Mouse (Mus musculus): ENCODE measurements at regions not wholly inside any gene's neighbourhood (a gene's known extent, or its start where the extent isn't known, plus 50 kb on each side); places are given as distances from the start of the nearest gene placed in this dataset.

- no peak for DNase-seq
Measured at GRCm38 (mm10) chr16:93533205-93533604, 70.7 kb downstream of the Setd4 start.

DNA sequence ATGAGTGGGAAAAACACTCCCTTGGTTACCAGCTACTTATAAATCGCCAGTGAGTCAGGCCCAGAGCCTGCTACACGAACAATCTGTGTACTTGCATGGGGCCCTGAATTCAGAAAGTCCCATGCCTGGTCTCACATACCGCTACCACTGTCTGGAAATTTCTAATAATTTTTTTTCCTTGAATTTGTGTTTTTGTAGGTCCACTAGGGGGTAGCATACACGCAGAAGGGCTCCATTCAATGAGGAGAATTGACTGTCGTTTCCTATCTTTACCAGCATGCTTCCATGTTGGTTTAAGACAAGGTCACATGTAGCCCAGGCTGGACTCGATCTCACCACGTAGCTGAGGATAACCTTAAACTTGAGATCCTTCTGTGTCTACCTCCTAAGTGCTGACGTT is 71.9 kb downstream of the Setd4 start:
- no peak for DNase-seq

DNA sequence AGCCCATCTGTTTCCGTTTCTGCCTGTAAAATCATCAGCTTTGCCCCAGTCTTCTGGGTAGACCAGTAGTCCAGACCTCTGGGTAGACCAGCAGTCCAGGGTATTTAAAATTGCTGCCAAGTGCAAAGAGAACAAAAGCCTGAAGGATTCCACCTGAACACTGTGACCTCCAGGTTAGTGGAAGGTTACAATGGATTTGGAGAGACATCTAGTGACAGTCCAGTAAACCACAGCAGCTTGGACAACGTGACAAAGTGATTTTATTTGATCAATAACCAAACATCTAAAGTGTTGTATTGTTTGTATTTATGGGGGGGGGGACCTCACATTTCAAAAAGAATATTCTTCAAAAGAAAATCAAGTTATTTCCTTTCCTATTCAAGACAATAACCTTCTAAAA is 81.4 kb downstream of the Setd4 start:
- no peak for DNase-seq

- DNase-seq = no peak
Measured at GRCm38 (mm10) chr16:93520481-93520880, 83.4 kb downstream of the Setd4 start.

GRCm38 (mm10) chr16:93518620-93519019 is 85.2 kb downstream of the Setd4 start:
- DNase-seq = no peak

- no peak for DNase-seq
Measured at GRCm38 (mm10) chr16:93516793-93517192, 87.1 kb downstream of the Setd4 start.

DNA sequence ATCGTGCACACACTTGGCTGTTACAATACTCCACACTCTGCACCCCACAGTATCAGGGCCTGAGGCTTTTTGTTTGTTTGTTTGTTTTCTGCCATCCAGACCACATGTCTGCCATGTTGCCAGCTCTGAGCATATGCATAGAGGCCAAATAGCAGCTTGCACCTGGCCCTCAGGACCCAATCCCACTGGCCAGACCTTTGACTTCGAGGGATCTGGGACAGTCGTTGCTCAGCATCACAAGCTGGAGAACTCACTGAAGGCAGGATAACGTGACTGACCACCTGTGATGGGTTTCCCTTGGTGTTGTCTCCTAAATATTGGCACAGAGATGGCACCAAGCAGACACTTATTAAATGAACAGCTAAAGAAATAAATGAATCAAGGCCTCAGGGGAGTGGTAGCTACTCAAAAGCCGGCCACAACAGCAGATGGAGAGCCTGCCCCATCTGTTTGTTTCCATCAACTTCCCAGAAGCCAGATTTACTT is 88.4 kb downstream of the Setd4 start:
- DNase-seq = no peak

DNA sequence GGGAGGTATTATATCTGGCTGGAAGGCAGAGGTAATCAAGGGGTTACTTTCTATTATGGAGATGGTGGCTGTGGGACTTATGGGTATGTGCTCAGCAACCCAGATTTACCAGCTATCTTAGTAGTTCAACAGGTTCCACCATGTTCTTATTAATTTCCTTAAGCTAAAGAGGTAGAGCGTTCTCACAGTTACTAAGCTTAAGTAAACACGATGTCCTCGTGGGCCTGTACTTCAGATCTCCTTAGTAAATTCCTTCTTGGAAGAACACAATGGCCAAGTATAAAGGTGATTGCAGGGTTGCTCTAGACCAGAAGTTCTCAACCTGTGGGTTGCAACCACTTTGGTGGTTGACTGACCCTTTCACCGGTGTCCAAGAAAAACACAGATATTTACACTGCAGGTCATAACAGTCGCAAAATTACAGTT is 90.2 kb downstream of the Setd4 start:
- no peak for DNase-seq

DNA sequence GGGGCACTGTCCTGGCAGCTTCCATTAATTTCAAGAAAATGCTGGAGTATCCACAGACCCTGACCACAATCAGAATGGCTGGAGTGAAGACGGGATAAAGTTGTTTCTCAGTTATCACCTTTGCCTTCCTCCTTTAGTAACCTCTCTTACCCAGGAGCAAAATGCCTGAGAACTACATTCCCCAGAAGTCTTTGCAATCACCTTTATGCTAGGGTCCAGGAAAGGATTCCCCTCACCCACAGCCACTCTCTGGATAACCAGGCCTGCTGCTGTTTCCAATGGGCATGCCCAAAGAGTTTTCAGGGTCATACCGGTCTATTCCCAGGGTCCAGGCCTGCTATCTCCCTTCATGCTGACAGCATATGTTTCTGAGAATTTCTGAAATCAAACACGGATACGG is 91.9 kb downstream of the Setd4 start:
- DNase-seq = no peak

- DNase-seq = no peak
Measured at GRCm38 (mm10) chr16:93511517-93511916, 92.3 kb downstream of the Setd4 start.

DNA sequence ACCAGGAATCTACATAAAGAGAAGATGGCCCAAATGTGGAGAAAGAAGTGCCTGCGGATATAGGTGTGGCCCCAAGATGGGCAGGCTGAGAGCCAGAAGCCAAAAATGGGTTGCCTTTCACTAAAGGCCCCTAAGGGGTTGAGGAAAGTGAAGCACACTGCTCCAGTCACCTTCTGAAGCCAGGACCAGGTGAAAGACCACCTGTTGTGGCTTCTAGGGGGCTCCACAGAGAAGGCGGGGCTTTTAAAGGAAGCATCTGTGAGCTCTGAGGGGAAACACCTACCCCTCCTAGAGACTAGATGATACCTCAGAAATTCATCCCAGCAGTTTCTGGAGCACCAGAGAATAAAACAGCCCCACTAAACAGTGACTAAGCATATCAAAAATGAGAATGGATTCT is 105.1 kb downstream of the Setd4 start:
- DNase-seq = no peak

- DNase-seq = no peak
Measured at GRCm38 (mm10) chr16:93493337-93494002, 110.4 kb downstream of the Setd4 start.

DNA sequence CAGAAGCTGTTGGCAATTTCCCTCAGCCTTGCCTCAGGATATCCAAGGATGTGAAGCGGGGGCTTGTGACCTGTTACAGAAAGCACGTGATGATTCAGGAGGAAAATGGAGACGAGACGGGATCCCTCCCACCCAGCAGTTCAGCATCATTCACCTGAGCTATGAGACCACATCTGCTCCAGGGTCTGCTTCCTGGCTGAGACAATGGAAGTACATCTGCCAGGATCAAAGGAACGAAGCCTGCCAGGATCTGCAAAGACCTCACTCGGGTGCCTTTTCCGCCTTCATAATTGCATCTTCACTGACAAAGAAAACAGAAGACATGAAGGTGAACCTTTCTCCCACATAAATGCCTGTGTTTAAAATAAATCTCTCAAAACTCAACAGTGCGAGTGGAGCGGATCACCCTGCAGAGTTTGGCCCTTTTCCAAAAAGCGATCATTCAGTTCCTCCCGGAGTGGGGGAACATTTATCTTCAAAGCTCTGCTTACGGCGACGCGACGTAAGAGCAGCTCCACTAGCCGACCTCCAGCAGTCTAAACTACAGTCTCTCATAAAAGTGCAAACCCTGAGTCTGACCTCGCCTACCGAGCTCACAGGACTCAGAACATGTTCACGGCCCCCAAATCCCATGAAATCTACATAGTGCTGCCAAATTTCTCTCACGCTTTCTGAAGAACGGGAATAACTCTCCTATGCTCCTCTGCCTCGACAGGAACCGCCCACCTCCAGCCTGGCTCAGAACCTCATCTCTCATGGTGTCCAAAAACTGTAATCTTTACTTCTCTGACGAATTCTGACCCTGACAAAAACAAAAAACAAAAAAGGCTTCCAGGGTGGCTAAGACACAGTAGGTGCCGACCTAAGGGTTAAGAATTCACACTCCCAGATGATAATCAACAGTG is 117.0 kb downstream of the Setd4 start:
- DNase-seq = peak; percentile 26

GRCm38 (mm10) chr16:93469957-93470356 is 133.9 kb downstream of the Setd4 start:
- DNase-seq = no peak

DNA sequence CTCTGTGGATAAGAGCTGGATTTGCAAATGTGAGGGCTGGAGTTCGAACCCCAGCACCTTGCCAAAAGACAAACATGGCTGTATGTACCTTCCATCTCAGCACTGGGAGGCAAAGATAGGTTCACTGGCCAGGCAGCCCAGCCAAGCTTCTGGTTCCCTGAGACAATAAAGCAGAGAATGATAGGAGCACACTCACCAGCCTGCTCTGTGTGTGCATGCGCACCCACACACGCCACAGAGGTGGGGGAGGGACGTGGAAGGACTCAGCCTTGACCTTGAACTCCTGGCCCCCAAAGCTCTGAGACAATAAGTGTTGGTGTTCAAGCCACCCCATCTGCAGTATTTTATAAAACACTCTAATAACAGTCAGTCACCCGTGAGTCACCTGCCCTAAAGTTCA is 138.1 kb downstream of the Setd4 start:
- DNase-seq = no peak

- DNase-seq = no peak
Measured at GRCm38 (mm10) chr16:93464898-93465297, 139.0 kb downstream of the Setd4 start.

- no peak for DNase-seq
Measured at GRCm38 (mm10) chr16:93463405-93463804, 140.5 kb downstream of the Setd4 start.

- no peak for DNase-seq
Measured at GRCm38 (mm10) chr16:93462286-93462610, 141.6 kb downstream of the Setd4 start.

DNA sequence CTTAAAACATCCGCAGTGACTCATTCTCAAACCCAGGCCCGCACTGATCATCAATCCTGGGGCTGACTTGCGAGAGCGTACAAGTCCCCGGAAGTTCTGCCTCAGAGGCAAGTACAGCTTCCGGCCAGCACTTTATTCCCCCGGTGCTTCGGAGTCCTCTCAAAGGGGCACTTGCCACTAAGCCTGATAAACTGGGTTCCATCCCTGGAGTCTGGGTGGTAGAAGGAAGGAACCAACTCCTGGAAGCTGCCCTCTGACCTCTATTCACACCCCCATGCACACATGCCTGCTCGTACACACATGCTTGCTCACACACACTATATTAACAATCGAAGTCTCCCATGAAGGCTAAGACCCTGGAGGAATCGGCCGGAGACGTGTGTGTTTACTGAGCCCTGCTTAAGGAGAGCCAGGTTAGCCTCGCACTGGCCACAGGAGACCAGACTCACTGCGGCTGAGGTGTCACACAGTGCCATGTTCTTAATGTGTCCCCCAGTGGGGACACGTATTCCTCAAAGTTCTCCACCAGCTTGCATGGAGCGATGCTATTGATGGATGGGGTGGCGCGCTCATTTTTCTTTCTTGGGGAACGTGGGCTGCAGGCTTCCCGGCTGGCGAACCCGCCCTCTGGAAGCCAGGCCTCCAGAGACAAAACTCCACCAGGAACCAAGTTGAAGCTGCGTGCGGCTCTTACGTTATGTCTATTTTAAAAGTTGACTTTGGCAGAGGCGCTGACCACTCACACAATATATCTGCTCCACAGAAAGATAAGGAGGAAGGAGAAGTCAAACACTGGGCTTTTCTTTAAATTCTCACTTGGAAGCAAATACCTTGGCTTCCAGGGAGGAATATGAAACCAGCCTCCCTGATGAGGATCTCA is 142.2 kb downstream of the Setd4 start:
- no peak for DNase-seq

DNA sequence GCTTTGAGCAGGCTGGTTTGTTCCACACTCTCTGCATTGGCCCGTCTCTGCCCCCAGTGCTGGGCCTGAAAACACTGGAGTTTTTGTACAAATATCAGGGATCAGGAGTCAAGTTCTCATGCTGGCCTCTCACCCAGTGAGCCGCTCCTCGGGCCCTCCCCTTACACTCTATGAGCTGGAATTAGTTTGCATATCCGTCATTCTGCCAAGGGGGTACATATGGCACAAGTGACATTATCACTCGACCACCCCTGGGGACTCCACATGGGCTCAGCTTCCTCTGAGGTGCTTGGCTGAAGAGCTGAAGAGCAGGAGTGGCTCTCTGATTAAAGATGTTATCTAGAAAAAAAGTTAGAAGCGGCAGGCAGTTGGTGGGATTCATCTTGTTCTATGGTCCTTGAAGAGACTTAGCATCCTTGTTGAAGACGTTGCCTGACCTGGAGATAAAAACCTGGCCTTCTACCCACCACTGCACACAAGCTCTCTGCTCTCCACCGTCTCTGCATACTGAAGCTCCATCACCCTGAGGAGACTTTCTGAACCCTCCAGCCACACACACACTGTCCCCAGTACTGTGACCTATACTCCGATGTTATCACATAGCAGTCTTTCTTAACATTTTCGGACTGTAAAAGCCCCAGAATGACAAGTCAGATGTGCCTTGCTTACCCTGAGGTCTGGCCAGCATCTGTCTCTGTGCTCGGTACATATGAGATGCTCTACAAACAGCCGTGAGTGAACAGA is 144.2 kb downstream of the Setd4 start:
- no peak for DNase-seq

DNA sequence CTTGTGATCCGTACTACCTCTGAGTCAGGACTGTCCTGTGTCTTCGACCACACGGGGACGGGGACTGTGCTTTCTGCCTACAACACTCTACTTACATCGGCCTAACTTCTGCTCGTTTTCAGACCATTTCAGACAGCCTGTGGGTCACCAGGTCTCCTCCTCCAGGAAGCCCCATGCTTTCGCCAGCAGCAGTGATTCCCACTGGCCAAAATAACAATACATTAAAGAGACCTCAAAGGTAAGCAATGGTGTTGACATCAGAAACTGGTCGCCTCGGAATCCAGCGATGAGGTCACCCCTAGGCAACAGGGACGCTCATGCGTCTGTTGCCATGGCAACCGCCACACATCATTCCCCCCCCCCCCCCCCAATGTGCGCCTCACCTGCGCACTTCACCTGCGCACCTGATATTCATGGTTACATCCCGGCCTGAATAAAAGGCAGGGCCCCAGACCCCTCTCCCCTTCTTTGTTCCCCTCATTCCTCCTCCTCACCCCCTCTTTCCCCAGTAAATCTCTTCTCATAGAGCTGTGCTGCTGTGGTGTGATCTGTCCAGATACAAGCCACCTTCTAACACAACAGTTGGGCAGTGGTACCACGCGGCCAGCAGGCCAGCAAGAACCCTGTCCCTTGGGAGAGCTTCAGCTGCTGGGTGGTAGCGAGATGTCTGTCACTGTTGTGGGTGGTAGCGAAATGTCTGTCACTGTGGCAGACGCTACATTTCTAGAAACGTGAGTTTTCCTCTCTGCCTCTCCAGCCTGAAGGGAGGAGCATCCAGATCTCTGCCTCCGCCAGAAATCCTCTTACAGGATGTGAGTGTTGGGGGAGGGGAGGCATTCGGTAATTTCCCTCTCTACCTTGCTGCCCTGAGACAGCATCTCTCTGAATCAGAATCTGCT is 145.0 kb downstream of the Setd4 start:
- DNase-seq = peak; percentile 75
